Mouse (Mus musculus) limb, embryonic 13.5 days (tissue): ENCODE measurements at regions not wholly inside any gene's neighbourhood (a gene's known extent, or its start where the extent isn't known, plus 50 kb on each side); places are given as distances from the start of the nearest gene placed in this dataset.
A peak's percentile ranks its signal among the peaks of the same experiment; 100 is the strongest.

ENCODE experiments used
- ATAC-seq: fragments of 200-750 bp; cut with Nextera tagmentation; 2 replicates; pipeline ENCODE4 v1.8.0; 2017; ENCODE audit warnings: low read depth, moderate number of reproducible peaks, moderate TSS enrichment; ENCODE audit not compliant: low FRiP score
- H3K27ac ChIP-seq: fragments of 300-500 bp; sonication (generic); 2 replicates; pipeline ENCODE4 v1.5.1; 2015; ENCODE audit warnings: inconsistent platforms, mild to moderate bottlenecking, moderate library complexity
- H3K27me3 ChIP-seq: fragments of 300-500 bp; sonication (generic); 2 replicates; pipeline ENCODE4 v1.6.1; 2015; ENCODE audit warnings: mild to moderate bottlenecking, inconsistent platforms
- H3K36me3 ChIP-seq: fragments of 300-500 bp; sonication (generic); 2 replicates; pipeline ENCODE4 v1.6.1; 2015; ENCODE audit warnings: inconsistent platforms, mild to moderate bottlenecking, moderate library complexity
- H3K4me1 ChIP-seq: fragments of 300-500 bp; sonication (generic); 2 replicates; pipeline ENCODE4 v1.6.1; 2015; ENCODE audit warnings: inconsistent platforms
- H3K4me2 ChIP-seq: fragments of 300-500 bp; sonication (generic); replicated peaks from 2 replicates; pipeline ENCODE4 v1.6.1; 2015; ENCODE audit warnings: inconsistent platforms, mild to moderate bottlenecking, moderate library complexity
- H3K4me3 ChIP-seq: fragments of 300-500 bp; sonication (generic); 2 replicates; pipeline ENCODE4 v1.5.1; 2015; ENCODE audit warnings: moderate library complexity, mild to moderate bottlenecking, inconsistent platforms
- H3K9ac ChIP-seq: fragments of 300-500 bp; sonication (generic); 2 replicates; pipeline ENCODE4 v1.6.1; 2015; ENCODE audit warnings: mild to moderate bottlenecking, inconsistent platforms
- H3K9me3 ChIP-seq: fragments of 300-500 bp; sonication (generic); 2 replicates; pipeline ENCODE4 v1.6.1; 2016; ENCODE audit warnings: inconsistent platforms
- WGBS: fragments of 180-500 bp; shearing (Covaris S2); methylation state at CpG from one replicate; pipeline ENCODE4 v1.1.7; 2015; 5-methylcytosine and 5-hydroxymethylcytosine counted together

- Histone ChIP-seq H3K36me3 (no peaks in the 10 kb centered on the region), H3K4me2 (peak overlapping the region; percentile 51), H3K27ac (no peak overlapping the region), H3K4me1 (peaks cover 23% of the 10 kb centered on the region), H3K9me3 (no peaks in the 10 kb centered on the region), H3K4me3 (no peak overlapping the region), H3K9ac (0 out of 2 replicates have a peak overlapping the region, but pooled peaks have one; percentile 14), H3K27me3 (peaks cover 4% of the 10 kb centered on the region; the same call in 1 of the 2 replicates)
- WGBS: 7% methylated on average over 11 of the region's 11 CpGs
- ATAC-seq: 0 out of 2 replicates have a peak, but pooled peaks have one; percentile 38
Observed at GRCm38 (mm10) chr7:37373864-37374263, 399.6 kb downstream of the Zfp536 start.

- H3K4me1 ChIP-seq: peaks cover 23% of the 10 kb centered on the region
- H3K27ac ChIP-seq: no peak overlapping the region
- ATAC-seq: peak; percentile 37; the same call in 1 of the 2 replicates
- H3K4me2 ChIP-seq: peak overlapping the region; percentile 46
- no peak overlapping the region for H3K4me3 ChIP-seq
- H3K27me3 ChIP-seq: peaks cover 4% of the 10 kb centered on the region; the same call in 1 of the 2 replicates
- no peaks in the 10 kb centered on the region for H3K36me3 ChIP-seq
- 12% methylated on average over 9 of the region's 9 CpGs for WGBS
- H3K9me3 ChIP-seq: no peaks in the 10 kb centered on the region
- no peak overlapping the region for H3K9ac ChIP-seq
Observed at GRCm38 (mm10) chr7:37375044-37375443, 398.4 kb downstream of the Zfp536 start.

GRCm38 (mm10) chr7:37375591-37375990 is 397.9 kb downstream of the Zfp536 start:
- Histone ChIP-seq H3K27me3 (peaks cover 4% of the 10 kb centered on the region; the same call in 1 of the 2 replicates), H3K9me3 (no peaks in the 10 kb centered on the region), H3K4me1 (peaks cover 23% of the 10 kb centered on the region), H3K4me2 (peak overlapping the region; percentile 46), H3K36me3 (no peaks in the 10 kb centered on the region), H3K4me3 (no peak overlapping the region), H3K9ac (no peak overlapping the region), H3K27ac (no peak overlapping the region)
- 14% methylated on average over 11 of the region's 11 CpGs for WGBS
- ATAC-seq: no peak

GRCm38 (mm10) chr7:37376207-37376606 is 397.2 kb downstream of the Zfp536 start:
- 8% methylated on average over 6 of the region's 6 CpGs for WGBS
- H3K4me2 ChIP-seq: peak overlapping the region; percentile 9; the same call in 1 of the 2 replicates
- no peaks in the 10 kb centered on the region for H3K9me3 ChIP-seq
- no peak overlapping the region for H3K9ac ChIP-seq
- peaks cover 4% of the 10 kb centered on the region; the same call in 1 of the 2 replicates for H3K27me3 ChIP-seq
- no peak for ATAC-seq
- no peaks in the 10 kb centered on the region for H3K36me3 ChIP-seq
- no peak overlapping the region for H3K27ac ChIP-seq
- peaks cover 23% of the 10 kb centered on the region for H3K4me1 ChIP-seq
- H3K4me3 ChIP-seq: no peak overlapping the region

GRCm38 (mm10) chr7:37377889-37378521 is 395.4 kb downstream of the Zfp536 start:
- H3K9ac ChIP-seq: no peak overlapping the region
- 0 out of 2 replicates have a peak, but pooled peaks cover 4% of the 10 kb centered on the region for H3K27me3 ChIP-seq
- peaks cover 23% of the 10 kb centered on the region for H3K4me1 ChIP-seq
- 42% methylated on average over 19 of the region's 19 CpGs for WGBS
- H3K4me2 ChIP-seq: peak overlapping the region; percentile 37
- no peak overlapping the region for H3K27ac ChIP-seq
- no peak overlapping the region for H3K4me3 ChIP-seq
- H3K36me3 ChIP-seq: no peaks in the 10 kb centered on the region
- ATAC-seq: no peak; the same call in 1 of the 2 replicates
- H3K9me3 ChIP-seq: no peaks in the 10 kb centered on the region

GRCm38 (mm10) chr7:37387871-37388270 is 385.6 kb downstream of the Zfp536 start:
- H3K27me3 ChIP-seq: no peaks in the 10 kb centered on the region
- ATAC-seq: no peak
- no peak overlapping the region for H3K27ac ChIP-seq
- H3K36me3 ChIP-seq: no peaks in the 10 kb centered on the region
- H3K4me1 ChIP-seq: no peaks in the 10 kb centered on the region
- H3K4me3 ChIP-seq: no peak overlapping the region
- H3K4me2 ChIP-seq: no peak overlapping the region
- no peaks in the 10 kb centered on the region for H3K9me3 ChIP-seq
- H3K9ac ChIP-seq: no peak overlapping the region
- WGBS: 90% methylated on average over 8 of the region's 8 CpGs

GRCm38 (mm10) chr7:37388843-37389702 is 384.4 kb downstream of the Zfp536 start:
- Histone ChIP-seq H3K9ac (no peak overlapping the region), H3K27me3 (no peaks in the 10 kb centered on the region), H3K4me3 (no peak overlapping the region), H3K27ac (no peak overlapping the region), H3K4me1 (no peaks in the 10 kb centered on the region), H3K9me3 (no peaks in the 10 kb centered on the region), H3K36me3 (no peaks in the 10 kb centered on the region), H3K4me2 (no peak overlapping the region)
- no peak for ATAC-seq
- 84% methylated on average over 22 of the region's 22 CpGs for WGBS

GRCm38 (mm10) chr7:37389703-37390087 is 383.7 kb downstream of the Zfp536 start:
- no peaks in the 10 kb centered on the region for H3K36me3 ChIP-seq
- no peak overlapping the region for H3K4me2 ChIP-seq
- 86% methylated on average over 2 of the region's 2 CpGs for WGBS
- H3K9ac ChIP-seq: no peak overlapping the region
- ATAC-seq: no peak
- H3K4me1 ChIP-seq: no peaks in the 10 kb centered on the region
- H3K9me3 ChIP-seq: no peaks in the 10 kb centered on the region
- H3K4me3 ChIP-seq: no peak overlapping the region
- no peaks in the 10 kb centered on the region for H3K27me3 ChIP-seq
- H3K27ac ChIP-seq: no peak overlapping the region

GRCm38 (mm10) chr7:37390271-37390670 is 383.2 kb downstream of the Zfp536 start:
- no peaks in the 10 kb centered on the region for H3K27me3 ChIP-seq
- H3K9me3 ChIP-seq: no peaks in the 10 kb centered on the region
- H3K4me3 ChIP-seq: no peak overlapping the region
- no peak for ATAC-seq
- H3K27ac ChIP-seq: no peak overlapping the region
- no peak overlapping the region for H3K4me2 ChIP-seq
- H3K36me3 ChIP-seq: no peaks in the 10 kb centered on the region
- WGBS: 95% methylated on average over 7 of the region's 7 CpGs
- no peaks in the 10 kb centered on the region for H3K4me1 ChIP-seq
- H3K9ac ChIP-seq: no peak overlapping the region

- H3K9me3 ChIP-seq: no peaks in the 10 kb centered on the region
- H3K27me3 ChIP-seq: no peaks in the 10 kb centered on the region
- H3K9ac ChIP-seq: no peak overlapping the region
- no peak for ATAC-seq
- H3K4me3 ChIP-seq: no peak overlapping the region
- no peak overlapping the region for H3K27ac ChIP-seq
- no peaks in the 10 kb centered on the region for H3K36me3 ChIP-seq
- no peak overlapping the region for H3K4me2 ChIP-seq
- WGBS: 86% methylated on average over 6 of the region's 6 CpGs
- peaks cover 6% of the 10 kb centered on the region; the same call in 1 of the 2 replicates for H3K4me1 ChIP-seq
Observed at GRCm38 (mm10) chr7:37392122-37392521, 381.3 kb downstream of the Zfp536 start.

GRCm38 (mm10) chr7:37392604-37393003 is 380.8 kb downstream of the Zfp536 start:
- Histone ChIP-seq H3K4me3 (no peak overlapping the region), H3K36me3 (no peaks in the 10 kb centered on the region), H3K27me3 (no peaks in the 10 kb centered on the region), H3K4me2 (no peak overlapping the region), H3K9me3 (no peaks in the 10 kb centered on the region), H3K9ac (no peak overlapping the region), H3K27ac (no peak overlapping the region), H3K4me1 (peaks cover 6% of the 10 kb centered on the region; the same call in 1 of the 2 replicates)
- ATAC-seq: no peak
- 69% methylated on average over 8 of the region's 8 CpGs for WGBS

GRCm38 (mm10) chr7:37393071-37393470 is 380.4 kb downstream of the Zfp536 start:
- no peak overlapping the region for H3K27ac ChIP-seq
- H3K4me3 ChIP-seq: no peak overlapping the region
- WGBS: 83% methylated on average over 3 of the region's 3 CpGs
- H3K4me2 ChIP-seq: no peak overlapping the region
- no peak for ATAC-seq
- H3K36me3 ChIP-seq: no peaks in the 10 kb centered on the region
- no peaks in the 10 kb centered on the region for H3K9me3 ChIP-seq
- H3K9ac ChIP-seq: no peak overlapping the region
- peaks cover 6% of the 10 kb centered on the region; the same call in 1 of the 2 replicates for H3K4me1 ChIP-seq
- no peaks in the 10 kb centered on the region for H3K27me3 ChIP-seq
